Mouse (Mus musculus): ENCODE data around the gene Mettl24. TPM values are rescaled to one million over a fixed set of nuclear protein-coding genes. Genes with fewer than 3 reads are reported as not detected.
"Not testable (repeated sequence)": the region's sequence is repeated elsewhere in the genome, so short reads cannot be mapped to it uniquely, and the experiment has no call there.

Mettl24 gene
- polyA plus RNA-seq, 1 experiment from 2014 or later: 3.2 TPM

- H3K4me1 ChIP-seq (ENCODE audit: control insufficient read depth, insufficient read depth, low read length): no peaks in the 10 kb centered on the region
- H3K4me2 ChIP-seq (ENCODE audit: low read depth, low read length): peak overlapping the region; percentile 30
- 33% methylated on average over 10 of the region's 10 CpGs for WGBS
- no peak overlapping the region; the same call in 1 of the 2 replicates for H3K4me3 ChIP-seq (ENCODE audit: low read length)
- H3K9ac ChIP-seq (ENCODE audit: low read depth, low read length): no peak overlapping the region
- no peaks in the 10 kb centered on the region for H3K36me3 ChIP-seq (ENCODE audit: control insufficient read depth, insufficient read depth, low read length)
- no peaks in the 10 kb centered on the region for H3K27me3 ChIP-seq (replicated peaks; ENCODE audit: control insufficient read depth, insufficient read depth, low read length)
- ATAC-seq: no peak
- no peak overlapping the region for H3K27ac ChIP-seq (ENCODE audit: low read length)
- no peaks in the 10 kb centered on the region for H3K9me3 ChIP-seq (ENCODE audit: control insufficient read depth, low read length)
Observed at GRCm38 (mm10) chr10:40750293-40751047, 67.4 kb downstream of the Mettl24 start.

- H3K9me3 ChIP-seq (ENCODE audit: control insufficient read depth, low read length): no peaks in the 10 kb centered on the region
- WGBS: 47% methylated on average over 13 of the region's 13 CpGs
- H3K27me3 ChIP-seq (replicated peaks; ENCODE audit: control insufficient read depth, insufficient read depth, low read length): no peaks in the 10 kb centered on the region
- no peaks in the 10 kb centered on the region for H3K4me1 ChIP-seq (ENCODE audit: control insufficient read depth, insufficient read depth, low read length)
- no peak overlapping the region for H3K4me3 ChIP-seq (ENCODE audit: low read length)
- H3K36me3 ChIP-seq (ENCODE audit: control insufficient read depth, insufficient read depth, low read length): no peaks in the 10 kb centered on the region
- no peak for ATAC-seq
- H3K9ac ChIP-seq (ENCODE audit: low read depth, low read length): no peak overlapping the region
- no peak overlapping the region for H3K27ac ChIP-seq (ENCODE audit: low read length)
- H3K4me2 ChIP-seq (ENCODE audit: low read depth, low read length): peak overlapping the region; percentile 30
Observed at GRCm38 (mm10) chr10:40751157-40751556, 68.1 kb downstream of the Mettl24 start.

- H3K4me3 ChIP-seq (ENCODE audit: low read length): no peak overlapping the region
- H3K9me3 ChIP-seq (ENCODE audit: control insufficient read depth, low read length): no peaks in the 10 kb centered on the region
- H3K27ac ChIP-seq (ENCODE audit: low read length): no peak overlapping the region
- ATAC-seq: no peak
- WGBS: 57% methylated on average over 3 of the region's 3 CpGs
- no peak overlapping the region for H3K4me2 ChIP-seq (ENCODE audit: low read depth, low read length)
- H3K36me3 ChIP-seq (ENCODE audit: control insufficient read depth, insufficient read depth, low read length): no peaks in the 10 kb centered on the region
- no peaks in the 10 kb centered on the region for H3K27me3 ChIP-seq (replicated peaks; ENCODE audit: control insufficient read depth, insufficient read depth, low read length)
- no peaks in the 10 kb centered on the region for H3K4me1 ChIP-seq (ENCODE audit: control insufficient read depth, insufficient read depth, low read length)
- H3K9ac ChIP-seq (ENCODE audit: low read depth, low read length): no peak overlapping the region
Observed at GRCm38 (mm10) chr10:40753036-40753435, 70.0 kb downstream of the Mettl24 start.

GRCm38 (mm10) chr10:40758171-40759010, 75.3 kb downstream of the Mettl24 start:
- ATAC-seq: no peak
- Histone ChIP-seq H3K27me3 (replicated peaks; ENCODE audit: control insufficient read depth, insufficient read depth, low read length) (no peaks in the 10 kb centered on the region), H3K9ac (ENCODE audit: low read depth, low read length) (no peak overlapping the region), H3K4me2 (ENCODE audit: low read depth, low read length) (no peak overlapping the region), H3K27ac (ENCODE audit: low read length) (no peak overlapping the region), H3K9me3 (ENCODE audit: control insufficient read depth, low read length) (no peaks in the 10 kb centered on the region), H3K36me3 (ENCODE audit: control insufficient read depth, insufficient read depth, low read length) (no peaks in the 10 kb centered on the region), H3K4me1 (ENCODE audit: control insufficient read depth, insufficient read depth, low read length) (no peaks in the 10 kb centered on the region), H3K4me3 (ENCODE audit: low read length) (no peak overlapping the region)
- WGBS: 56% methylated on average over 11 of the region's 11 CpGs

- not testable (repeated sequence) for H3K36me3 ChIP-seq (ENCODE audit: control insufficient read depth, insufficient read depth, low read length); H3K27me3 ChIP-seq (replicated peaks; ENCODE audit: control insufficient read depth, insufficient read depth, low read length); H3K9ac ChIP-seq (ENCODE audit: low read depth, low read length); H3K27ac ChIP-seq (ENCODE audit: low read length); H3K4me2 ChIP-seq (ENCODE audit: low read depth, low read length); H3K4me1 ChIP-seq (ENCODE audit: control insufficient read depth, insufficient read depth, low read length); H3K4me3 ChIP-seq (ENCODE audit: low read length); ATAC-seq; H3K9me3 ChIP-seq (ENCODE audit: control insufficient read depth, low read length)
- WGBS: 97% methylated on average over 20 of the region's 23 CpGs
Observed at GRCm38 (mm10) chr10:40759391-40760194, 76.5 kb downstream of the Mettl24 start.

- Histone ChIP-seq H3K9me3 (ENCODE audit: control insufficient read depth, low read length) (no peaks in the 10 kb centered on the region), H3K9ac (ENCODE audit: low read depth, low read length) (no peak overlapping the region), H3K27me3 (replicated peaks; ENCODE audit: control insufficient read depth, insufficient read depth, low read length) (no peaks in the 10 kb centered on the region), H3K36me3 (ENCODE audit: control insufficient read depth, insufficient read depth, low read length) (no peaks in the 10 kb centered on the region), H3K4me2 (ENCODE audit: low read depth, low read length) (no peak overlapping the region), H3K4me3 (ENCODE audit: low read length) (no peak overlapping the region), H3K4me1 (ENCODE audit: control insufficient read depth, insufficient read depth, low read length) (no peaks in the 10 kb centered on the region), H3K27ac (ENCODE audit: low read length) (no peak overlapping the region)
- 88% methylated on average over 9 of the region's 9 CpGs for WGBS
- ATAC-seq: no peak
Observed at GRCm38 (mm10) chr10:40760195-40761009, 77.3 kb downstream of the Mettl24 start.

GRCm38 (mm10) chr10:40761010-40761752, 78.1 kb downstream of the Mettl24 start:
- H3K27ac ChIP-seq (ENCODE audit: low read length): no peak overlapping the region
- no peak overlapping the region for H3K9ac ChIP-seq (ENCODE audit: low read depth, low read length)
- H3K27me3 ChIP-seq (replicated peaks; ENCODE audit: control insufficient read depth, insufficient read depth, low read length): no peaks in the 10 kb centered on the region
- ATAC-seq: no peak
- no peaks in the 10 kb centered on the region for H3K9me3 ChIP-seq (ENCODE audit: control insufficient read depth, low read length)
- H3K4me3 ChIP-seq (ENCODE audit: low read length): no peak overlapping the region
- H3K4me2 ChIP-seq (ENCODE audit: low read depth, low read length): no peak overlapping the region
- H3K4me1 ChIP-seq (ENCODE audit: control insufficient read depth, insufficient read depth, low read length): no peaks in the 10 kb centered on the region
- WGBS: 77% methylated on average over 9 of the region's 9 CpGs
- H3K36me3 ChIP-seq (ENCODE audit: control insufficient read depth, insufficient read depth, low read length): no peaks in the 10 kb centered on the region

- 55% methylated on average over 6 of the region's 6 CpGs for WGBS
Observed at GRCm38 (mm10) chr10:40762624-40763023, 79.5 kb downstream of the Mettl24 start.

More at GRCm38 (mm10) chr10:40762624-40763023, 79.5 kb downstream of the Mettl24 start:
- H3K27ac ChIP-seq (ENCODE audit: low read length): no peak overlapping the region
- no peak for ATAC-seq
- no peaks in the 10 kb centered on the region for H3K27me3 ChIP-seq (replicated peaks; ENCODE audit: control insufficient read depth, insufficient read depth, low read length)
- no peak overlapping the region for H3K4me3 ChIP-seq (ENCODE audit: low read length)
- H3K9me3 ChIP-seq (ENCODE audit: control insufficient read depth, low read length): no peaks in the 10 kb centered on the region
- H3K4me2 ChIP-seq (ENCODE audit: low read depth, low read length): no peak overlapping the region
- H3K4me1 ChIP-seq (ENCODE audit: control insufficient read depth, insufficient read depth, low read length): no peaks in the 10 kb centered on the region
- H3K9ac ChIP-seq (ENCODE audit: low read depth, low read length): no peak overlapping the region
- H3K36me3 ChIP-seq (ENCODE audit: control insufficient read depth, insufficient read depth, low read length): no peaks in the 10 kb centered on the region
